Comparison of ENCODE assay signal across 14 mouse cellular contexts in the genomic region with DNA sequence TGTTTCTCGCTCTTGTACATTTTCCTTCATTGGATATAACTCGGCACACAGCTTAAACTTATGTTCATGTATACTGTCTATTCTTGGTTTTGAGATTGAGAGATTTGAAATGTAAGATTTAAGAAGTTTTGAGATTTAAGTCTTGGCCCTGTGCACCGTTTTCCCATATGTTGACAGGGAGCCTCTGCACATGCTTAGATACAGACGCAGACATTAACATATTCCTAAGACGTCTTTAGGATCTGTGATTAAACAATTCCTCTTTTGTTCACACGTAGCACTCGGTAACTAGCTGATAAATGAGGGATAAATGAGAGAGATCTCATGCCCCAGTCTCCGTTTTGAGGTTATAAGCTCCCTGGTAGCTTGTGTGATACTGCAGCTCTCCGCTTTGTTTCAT.
DNase-seq lines count a peak whose midpoint lies in the region; ATAC-seq lines count a peak whose summit lies in the region.
"Had no signal": no experiment of that assay in that cellular context is flagged by ENCODE, and none has a peak within 500 bp of the region (broad histone marks: within the 10 kb centered on the region; RNA-seq: fewer than 3 reads in every experiment).

No protein-coding gene starts in this region.

- peak overlapping the region; percentile 42 for H3K4me2 ChIP-seq in forebrain, embryonic 15.5 days (replicated peaks)
- 0 out of 2 replicates have a peak overlapping the region, but pooled peaks have one; percentile 39 for H3K4me2 ChIP-seq in hindbrain, embryonic 12.5 days (replicated peaks)
- peak overlapping the region; percentile 36 for H3K4me2 ChIP-seq in midbrain, embryonic 12.5 days (replicated peaks)
- H3K4me2 ChIP-seq in neural tube, embryonic 14.5 days (ENCODE audit: low read depth, low read length) = peak overlapping the region; percentile 32
- no peak overlapping the region for H3K4me2 ChIP-seq in kidney, embryonic 16.5 days (replicated peaks; ENCODE audit: low read depth, low read length)

- H3K4me1 ChIP-seq in forebrain, embryonic 15.5 days = peaks cover 84% of the 10 kb centered on the region
- peaks cover 58% of the 10 kb centered on the region for H3K4me1 ChIP-seq in hindbrain, embryonic 12.5 days
- peaks cover 61% of the 10 kb centered on the region for H3K4me1 ChIP-seq in midbrain, embryonic 12.5 days
- H3K4me1 ChIP-seq in neural tube, embryonic 14.5 days (ENCODE audit: control insufficient read depth, insufficient read depth, low read length) = peaks cover 55% of the 10 kb centered on the region
- peaks cover 51% of the 10 kb centered on the region for H3K4me1 ChIP-seq in heart, embryonic 10.5 days
- H3K4me1 ChIP-seq in kidney, embryonic 16.5 days (ENCODE audit: insufficient read depth, low read length) = peaks cover 50% of the 10 kb centered on the region

- H3K4me3 ChIP-seq in forebrain, embryonic 15.5 days = no peak overlapping the region
- no peak overlapping the region for H3K4me3 ChIP-seq in hindbrain, embryonic 12.5 days
- no peak overlapping the region for H3K4me3 ChIP-seq in midbrain, embryonic 12.5 days
- H3K4me3 ChIP-seq in neural tube, embryonic 14.5 days (ENCODE audit: low read depth, low read length) = no peak overlapping the region
- no peak overlapping the region for H3K4me3 ChIP-seq in heart, embryonic 10.5 days
- no peak overlapping the region for H3K4me3 ChIP-seq in kidney, embryonic 16.5 days (ENCODE audit: low read length)

- ATAC-seq in forebrain, embryonic 15.5 days (replicated peaks) = no peak
- no peak for ATAC-seq in hindbrain, embryonic 12.5 days (ENCODE audit: low FRiP score)
- ATAC-seq in midbrain, embryonic 12.5 days (ENCODE audit: low FRiP score, low read depth) = no peak
- no peak for ATAC-seq in neural tube, embryonic 14.5 days (ENCODE audit: low read depth)
- ATAC-seq in kidney, embryonic 16.5 days (ENCODE audit: low FRiP score, low TSS enrichment) = no peak
- ATAC-seq: CD4-positive, CD25-positive, alpha-beta regulatory T cell, adult 4 months had no signal

- WGBS in forebrain, embryonic 15.5 days = 26% methylated on average over 9 of the region's 9 CpGs
- 41% methylated on average over 9 of the region's 9 CpGs for WGBS in hindbrain, embryonic 12.5 days
- 47% methylated on average over 9 of the region's 9 CpGs for WGBS in midbrain, embryonic 12.5 days
- 37% methylated on average over 9 of the region's 9 CpGs for WGBS in neural tube, embryonic 14.5 days
- 62% methylated on average over 9 of the region's 9 CpGs for WGBS in heart, embryonic 10.5 days
- WGBS in kidney, embryonic 16.5 days = 70% methylated on average over 9 of the region's 9 CpGs

- peak overlapping the region; percentile 33 for H3K9ac ChIP-seq in forebrain, embryonic 15.5 days (replicated peaks)
- no peak overlapping the region for H3K9ac ChIP-seq in hindbrain, embryonic 12.5 days
- no peak overlapping the region for H3K9ac ChIP-seq in midbrain, embryonic 12.5 days (replicated peaks)
- peak overlapping the region; percentile 41; the same call in 1 of the 2 replicates for H3K9ac ChIP-seq in neural tube, embryonic 14.5 days (replicated peaks; ENCODE audit: low read depth, low read length)
- H3K9ac ChIP-seq in kidney, embryonic 16.5 days (replicated peaks; ENCODE audit: low read length) = no peak overlapping the region

- peak overlapping the region; percentile 93 for H3K27ac ChIP-seq in forebrain, embryonic 15.5 days (replicated peaks)
- H3K27ac ChIP-seq in hindbrain, embryonic 12.5 days = peak overlapping the region; percentile 78
- H3K27ac ChIP-seq in midbrain, embryonic 12.5 days (replicated peaks) = peak overlapping the region; percentile 85
- H3K27ac ChIP-seq in neural tube, embryonic 14.5 days (ENCODE audit: low read depth, low read length) = peak overlapping the region; percentile 52
- H3K27ac ChIP-seq in heart, embryonic 10.5 days = no peak overlapping the region
- H3K27ac ChIP-seq in kidney, embryonic 16.5 days (ENCODE audit: low read length) = no peak overlapping the region

- H3K36me3 ChIP-seq in forebrain, embryonic 15.5 days = no peaks in the 10 kb centered on the region
- no peaks in the 10 kb centered on the region for H3K36me3 ChIP-seq in hindbrain, embryonic 12.5 days
- no peaks in the 10 kb centered on the region for H3K36me3 ChIP-seq in midbrain, embryonic 12.5 days
- no peaks in the 10 kb centered on the region for H3K36me3 ChIP-seq in neural tube, embryonic 14.5 days (ENCODE audit: control insufficient read depth, insufficient read depth, low read length)
- H3K36me3 ChIP-seq in heart, embryonic 10.5 days = no peaks in the 10 kb centered on the region
- H3K36me3 ChIP-seq in kidney, embryonic 16.5 days (ENCODE audit: insufficient read depth, low read length) = no peaks in the 10 kb centered on the region
- H3K36me3 ChIP-seq: G1E had no signal

- no peak for DNase-seq in heart, embryonic 10.5 days (ENCODE audit: low spot score)
- DNase-seq in frontal cortex, postnatal 25 days (ENCODE audit: low spot score in 2 of 2) = no peak
- DNase-seq: cerebellum, adult 11 months; cerebellum, postnatal 14 days; gastrocnemius, postnatal 25 days; lung, adult 18-20 months; lung, postnatal 36 days had no signal

- no peaks in the 10 kb centered on the region for H3K27me3 ChIP-seq in forebrain, embryonic 15.5 days
- H3K27me3 ChIP-seq in hindbrain, embryonic 12.5 days = no peaks in the 10 kb centered on the region
- H3K27me3 ChIP-seq in midbrain, embryonic 12.5 days = no peaks in the 10 kb centered on the region
- H3K27me3 ChIP-seq in neural tube, embryonic 14.5 days (ENCODE audit: control insufficient read depth, insufficient read depth, low read length) = no peaks in the 10 kb centered on the region
- peaks cover 68% of the 10 kb centered on the region for H3K27me3 ChIP-seq in heart, embryonic 10.5 days (ENCODE audit: insufficient read depth, poor library complexity, severe bottlenecking)
- H3K27me3 ChIP-seq in kidney, embryonic 16.5 days (ENCODE audit: insufficient read depth, low read length) = no peaks in the 10 kb centered on the region

- no peaks in the 10 kb centered on the region for H3K9me3 ChIP-seq in forebrain, embryonic 15.5 days
- no peaks in the 10 kb centered on the region for H3K9me3 ChIP-seq in hindbrain, embryonic 12.5 days (replicated peaks)
- no peaks in the 10 kb centered on the region for H3K9me3 ChIP-seq in midbrain, embryonic 12.5 days
- H3K9me3 ChIP-seq in neural tube, embryonic 14.5 days (ENCODE audit: control insufficient read depth, low read length) = no peaks in the 10 kb centered on the region
- no peaks in the 10 kb centered on the region for H3K9me3 ChIP-seq in heart, embryonic 10.5 days
- H3K9me3 ChIP-seq in kidney, embryonic 16.5 days (ENCODE audit: low read length) = no peaks in the 10 kb centered on the region
- H3K9me3 ChIP-seq: G1E had no signal

Comparison
In these comparisons a context has a peak if more than half of its experiments do, and no peak if none do; other contexts are left out.
1. H3K27ac ChIP-seq: peak in forebrain, embryonic 15.5 days (single experiment), hindbrain, embryonic 12.5 days (single experiment), midbrain, embryonic 12.5 days (single experiment) and neural tube, embryonic 14.5 days (single experiment); none in heart, embryonic 10.5 days (single experiment) and kidney, embryonic 16.5 days (single experiment).
2. H3K9ac ChIP-seq: peak in forebrain, embryonic 15.5 days (single experiment) and neural tube, embryonic 14.5 days (single experiment); none in hindbrain, embryonic 12.5 days (single experiment), midbrain, embryonic 12.5 days (single experiment) and kidney, embryonic 16.5 days (single experiment).